12 mouse cellular contexts compared by ENCODE assay signal in genomic region chr9:91360151-91361032, GRCm38 (mm10). TPM values are rescaled to one million over a fixed set of nuclear protein-coding genes. Genes with fewer than 3 reads are reported as not detected.
DNase-seq lines count a peak whose midpoint lies in the region; ATAC-seq lines count a peak whose summit lies in the region.
"Had no signal": no experiment of that assay in that cellular context is flagged by ENCODE, and none has a peak within 500 bp of the region (broad histone marks: within the 10 kb centered on the region; RNA-seq: fewer than 3 reads in every experiment).

No protein-coding gene starts in this region.

- 3% methylated on average over 21 of the region's 21 CpGs for WGBS in embryonic facial prominence, embryonic 10.5 days
- 2% methylated on average over 21 of the region's 21 CpGs for WGBS in hindbrain, embryonic 12.5 days
- 2% methylated on average over 21 of the region's 21 CpGs for WGBS in neural tube, embryonic 12.5 days

- H3K9ac ChIP-seq in hindbrain, embryonic 12.5 days: peak overlapping the region; percentile 76
- H3K9ac ChIP-seq in neural tube, embryonic 12.5 days: peak overlapping the region; percentile 98
- H3K9ac ChIP-seq: lung, embryonic 15.5 days had no signal

- no peak for ATAC-seq in hindbrain, embryonic 12.5 days (ENCODE audit: low FRiP score)
- ATAC-seq in neural tube, embryonic 12.5 days (ENCODE audit: low FRiP score, low read depth): no peak
- ATAC-seq in activated CD4-positive, CD25-positive, alpha-beta regulatory T cell, adult 4 months: no peak

- no peaks in the 10 kb centered on the region for H3K9me3 ChIP-seq in embryonic facial prominence, embryonic 10.5 days
- H3K9me3 ChIP-seq in hindbrain, embryonic 12.5 days (replicated peaks): no peaks in the 10 kb centered on the region
- H3K9me3 ChIP-seq in neural tube, embryonic 12.5 days: no peaks in the 10 kb centered on the region
- H3K9me3 ChIP-seq: lung, embryonic 15.5 days had no signal

- peaks cover 19% of the 10 kb centered on the region for H3K4me1 ChIP-seq in embryonic facial prominence, embryonic 10.5 days
- H3K4me1 ChIP-seq in hindbrain, embryonic 12.5 days: peaks cover 4% of the 10 kb centered on the region; the same call in 1 of the 2 replicates
- H3K4me1 ChIP-seq in neural tube, embryonic 12.5 days: peaks cover 5% of the 10 kb centered on the region

- no peaks in the 10 kb centered on the region for H3K36me3 ChIP-seq in embryonic facial prominence, embryonic 10.5 days (replicated peaks)
- H3K36me3 ChIP-seq in hindbrain, embryonic 12.5 days: no peaks in the 10 kb centered on the region
- H3K36me3 ChIP-seq in neural tube, embryonic 12.5 days: peaks cover 12% of the 10 kb centered on the region; the same call in 1 of the 2 replicates
- H3K36me3 ChIP-seq: lung, embryonic 15.5 days had no signal

- peak; percentile 50 to 69 for DNase-seq in cerebellum, postnatal 10 days
- DNase-seq in embryonic facial prominence, embryonic 10.5 days (ENCODE audit: low spot score): no peak
- no peak for DNase-seq in adrenal gland, postnatal 4 days (ENCODE audit: low spot score in 2 of 2)
- no peak for DNase-seq in lung, postnatal 14 days
- DNase-seq: gastrocnemius, postnatal 36 days had no signal

- peaks cover 100% of the 10 kb centered on the region for H3K27me3 ChIP-seq in embryonic facial prominence, embryonic 10.5 days (replicated peaks; ENCODE audit: low read depth, poor library complexity, severe bottlenecking)
- H3K27me3 ChIP-seq in hindbrain, embryonic 12.5 days: peaks cover 62% of the 10 kb centered on the region
- peaks cover 33% of the 10 kb centered on the region for H3K27me3 ChIP-seq in neural tube, embryonic 12.5 days (replicated peaks)

- peak overlapping the region; percentile 46 for H3K4me2 ChIP-seq in hindbrain, embryonic 12.5 days (replicated peaks)
- peak overlapping the region; percentile 60 for H3K4me2 ChIP-seq in neural tube, embryonic 12.5 days (replicated peaks)
- H3K4me2 ChIP-seq: lung, embryonic 15.5 days had no signal

- H3K27ac ChIP-seq in embryonic facial prominence, embryonic 10.5 days (replicated peaks): no peak overlapping the region
- peak overlapping the region; percentile 96 for H3K27ac ChIP-seq in hindbrain, embryonic 12.5 days
- H3K27ac ChIP-seq in neural tube, embryonic 12.5 days: no peak overlapping the region
- H3K27ac ChIP-seq: lung, embryonic 15.5 days had no signal

- H3K4me3 ChIP-seq in embryonic facial prominence, embryonic 10.5 days: peak overlapping the region; percentile 57
- H3K4me3 ChIP-seq in hindbrain, embryonic 12.5 days: peak overlapping the region; percentile 65
- peak overlapping the region; percentile 82 for H3K4me3 ChIP-seq in neural tube, embryonic 12.5 days
- H3K4me3 ChIP-seq: erythroblast, embryonic 14.5 days; lung, embryonic 15.5 days had no signal

RNA-seq across cellular contexts. Expression of gene Zic4, which starts 1.8 kb away (rescaled TPM):
- 4.0 and 5.5 TPM in 2 replicates for polyA plus RNA-seq in embryonic facial prominence, embryonic 10.5 days (2016; fragmentation: Nextera tagmentation; extraction: Ambion mirVana)
- polyA plus RNA-seq in hindbrain, embryonic 12.5 days (2016; fragmentation: Nextera tagmentation; extraction: Ambion mirVana): 54.0 and 55.0 TPM in 2 replicates
- polyA plus RNA-seq in neural tube, embryonic 12.5 days (2016; fragmentation: Nextera tagmentation; extraction: Ambion mirVana): 62.8 and 66.6 TPM in 2 replicates
- not detected for polyA plus RNA-seq in activated CD4-positive, CD25-positive, alpha-beta regulatory T cell, adult 4 months (2017; shearing (Covaris generic))
- total RNA-seq in adrenal gland, postnatal 4 days (2021): under 1 TPM in 1 of 2 experiments, not detected in 1; 0.56 TPM
- total RNA-seq: hematopoietic stem cell, adult 5-6 weeks had no signal
- polyA plus RNA-seq: kidney, embryonic 16.5 days; lung, embryonic 15.5 days had no signal

RNA-seq across cellular contexts. Expression of gene Zic1, which starts 5.2 kb away (rescaled TPM):
- 1.5 and 1.7 TPM in 2 replicates for polyA plus RNA-seq in embryonic facial prominence, embryonic 10.5 days (2016; fragmentation: Nextera tagmentation; extraction: Ambion mirVana)
- 17.0 and 17.9 TPM in 2 replicates for polyA plus RNA-seq in hindbrain, embryonic 12.5 days (2016; fragmentation: Nextera tagmentation; extraction: Ambion mirVana)
- 19.0 and 19.9 TPM in 2 replicates for polyA plus RNA-seq in neural tube, embryonic 12.5 days (2016; fragmentation: Nextera tagmentation; extraction: Ambion mirVana)
- polyA plus RNA-seq in activated CD4-positive, CD25-positive, alpha-beta regulatory T cell, adult 4 months (2017; shearing (Covaris generic)): not detected
- total RNA-seq in adrenal gland, postnatal 4 days (2021): 1 to 10 TPM in 1 of 2 experiments, not detected in 1; 2.2 TPM
- total RNA-seq: hematopoietic stem cell, adult 5-6 weeks had no signal
- polyA plus RNA-seq: erythroblast, embryonic 14.5 days; kidney, embryonic 16.5 days had no signal

Comparison
In these comparisons a context has a peak if more than half of its experiments do, and no peak if none do; other contexts are left out.
1. DNase-seq: peak in cerebellum, postnatal 10 days (2 of 2); none in embryonic facial prominence, embryonic 10.5 days (single experiment), adrenal gland, postnatal 4 days (0 of 2) and lung, postnatal 14 days (single experiment).
2. Peak in every context shown above with its lines, with median percentiles within 50 percentile points of each other: H3K4me3 ChIP-seq.